Mouse (Mus musculus) liver, embryonic 14.5 days (tissue): ENCODE results near the gene Rcan1. TPM values are rescaled to one million over a fixed set of nuclear protein-coding genes. Genes with fewer than 3 reads are reported as not detected.

ENCODE experiments used
- ATAC-seq: fragments of 200-750 bp; cut with Nextera tagmentation; 2 replicates; pipeline ENCODE4 v1.8.0; 2017; ENCODE audit warnings: moderate number of reproducible peaks, mild to moderate bottlenecking, moderate library complexity; ENCODE audit not compliant: insufficient read depth
- DNase-seq, 3 experiments: peaks; one replicate each; pipeline ENCODE4 v3.0.0-alpha.2; 2012 to 2013; ENCODE audit warnings: low read depth in 3 of 3, low spot score in 3 of 3
- H3K27ac ChIP-seq: fragments of 300-500 bp; sonication (generic); 2 replicates; pipeline ENCODE4 v1.5.1; 2014; ENCODE audit warnings: moderate library complexity, mild to moderate bottlenecking, control low read depth, inconsistent platforms
- H3K27me3 ChIP-seq: fragments of 300-500 bp; sonication (generic); 2 replicates; pipeline ENCODE4 v1.6.1; 2014; ENCODE audit warnings: mild to moderate bottlenecking, low read length, moderate library complexity; ENCODE audit not compliant: control insufficient read depth, insufficient read depth
- H3K36me3 ChIP-seq: fragments of 300-500 bp; sonication (generic); replicated peaks from 2 replicates; pipeline ENCODE4 v1.6.1; 2014; ENCODE audit warnings: low read depth; ENCODE audit not compliant: control insufficient read depth, insufficient read depth
- H3K4me1 ChIP-seq, 2 experiments: fragments of 200-500 bp in 1 of 2; fragments of 300-500 bp in 1 of 2; sonication (generic) in 1 of 2; replicated peaks; 2 replicates each; pipeline ENCODE4 v1.6.1; 2012 to 2014; ENCODE audit warnings: antibody characterized with exemption in 1 of 2, inconsistent platforms in 1 of 2, low read length in 1 of 2; ENCODE audit not compliant: control insufficient read depth in 2 of 2, insufficient read depth in 2 of 2
- H3K4me2 ChIP-seq: fragments of 300-500 bp; sonication (generic); 2 replicates; pipeline ENCODE4 v1.6.1; 2014; ENCODE audit warnings: low read depth, mild to moderate bottlenecking, control low read depth, moderate library complexity
- H3K4me3 ChIP-seq, 2 experiments: fragments of 200-500 bp in 1 of 2; fragments of 300-500 bp in 1 of 2; sonication (generic) in 1 of 2; 2 replicates each; pipeline ENCODE4 v1.5.1; 2012 to 2014; ENCODE audit warnings: low read depth in 2 of 2, low read length in 2 of 2, mild to moderate bottlenecking in 2 of 2, control low read depth in 1 of 2, inconsistent platforms in 1 of 2, moderate library complexity in 1 of 2; ENCODE audit not compliant: insufficient read depth in 1 of 2
- H3K9ac ChIP-seq: fragments of 300-500 bp; sonication (generic); replicated peaks from 2 replicates; pipeline ENCODE4 v1.6.1; 2014; ENCODE audit warnings: mild to moderate bottlenecking, control low read depth, moderate library complexity
- H3K9me3 ChIP-seq: fragments of 300-500 bp; sonication (generic); 2 replicates; pipeline ENCODE4 v1.6.1; 2016; ENCODE audit warnings: low read length, mixed read lengths; ENCODE audit not compliant: control insufficient read depth
- CTCF ChIP-seq: IDR thresholded peaks from 2 replicates; pipeline ENCODE4 v1.5.1; 2016; ENCODE audit warnings: antibody characterized with exemption, low read depth, control low read depth
- EP300 ChIP-seq: IDR thresholded peaks from 2 replicates; pipeline ENCODE4 v1.6.1; 2016; ENCODE audit warnings: antibody characterized with exemption, low read depth
- WGBS: fragments of 180-500 bp; shearing (Covaris S2); extraction: QIAGEN DNeasy Blood & Tissue Kit; methylation state at CpG from one replicate; pipeline ENCODE4 v1.1.7; 2014; ENCODE audit not compliant: insufficient replicate concordance; 5-methylcytosine and 5-hydroxymethylcytosine counted together
- polyA plus RNA-seq, 2 experiments: library from polyadenylated mRNA; depleted of rRNA in 1 of 2; stranded (reverse) in 1 of 2; unstranded in 1 of 2; fragments of >200 nt; fragmentation: Nextera tagmentation in 1 of 2; extraction: Ambion mirVana in 1 of 2; gene quantifications; 2 replicates each; pipeline versions ENCODE4 v1.2.1 to v1.2.3; 2012 to 2014

Rcan1 gene
- polyA plus RNA-seq, 2 experiments: 6.2 to 8.7 TPM

GRCm38 (mm10) chr16:92399490-92400458, 70.9 kb downstream of the Rcan1 start:
- peak overlapping the region; percentile 38 to 44 for H3K4me3 ChIP-seq
- H3K36me3 ChIP-seq: no peaks in the 10 kb centered on the region
- 3% methylated on average over 37 of the region's 37 CpGs for WGBS
- no peaks in the 10 kb centered on the region for H3K9me3 ChIP-seq
- ATAC-seq (peak; percentile 63; the same call in 1 of the 2 replicates), DNase-seq (peak; percentile 20 to 38 (median 35))
- TF ChIP-seq EP300 (no peak), CTCF (no peak)
- H3K27me3 ChIP-seq: peaks cover 30% of the 10 kb centered on the region
- no peak overlapping the region for H3K27ac ChIP-seq
- peak overlapping the region; percentile 23; the same call in 1 of the 2 replicates for H3K9ac ChIP-seq
- H3K4me1 ChIP-seq: no peaks in the 10 kb centered on the region
- H3K4me2 ChIP-seq: peak overlapping the region; percentile 58

- WGBS: 76% methylated on average over 6 of the region's 6 CpGs
- TF ChIP-seq EP300 (no peak), CTCF (no peak)
- no peak overlapping the region for H3K9ac ChIP-seq
- H3K27ac ChIP-seq: no peak overlapping the region
- DNase-seq (no peak), ATAC-seq (no peak)
- no peaks in the 10 kb centered on the region for H3K36me3 ChIP-seq
- H3K4me2 ChIP-seq: no peak overlapping the region; the same call in 1 of the 2 replicates
- no peak overlapping the region for H3K4me3 ChIP-seq
- H3K27me3 ChIP-seq: peaks cover 30% of the 10 kb centered on the region
- H3K9me3 ChIP-seq: no peaks in the 10 kb centered on the region
- no peaks in the 10 kb centered on the region for H3K4me1 ChIP-seq
These were observed 72.0 kb downstream of the Rcan1 start for GRCm38 (mm10) chr16:92398574-92399118.

GRCm38 (mm10) chr16:92397745-92398573, 72.7 kb downstream of the Rcan1 start:
- DNase-seq (no peak), ATAC-seq (no peak)
- Histone ChIP-seq H3K4me3 (no peak overlapping the region), H3K36me3 (no peaks in the 10 kb centered on the region), H3K4me1 (no peaks in the 10 kb centered on the region), H3K27me3 (peaks cover 30% of the 10 kb centered on the region), H3K27ac (no peak overlapping the region), H3K4me2 (no peak overlapping the region), H3K9me3 (no peaks in the 10 kb centered on the region), H3K9ac (no peak overlapping the region)
- TF ChIP-seq CTCF (no peak), EP300 (no peak)
- WGBS: 54% methylated on average over 10 of the region's 10 CpGs

GRCm38 (mm10) chr16:92393732-92394131, 76.9 kb downstream of the Rcan1 start:
- Histone ChIP-seq H3K27me3 (0 out of 2 replicates have a peak, but pooled peaks cover 3% of the 10 kb centered on the region), H3K4me3 (no peak overlapping the region), H3K27ac (no peak overlapping the region), H3K4me2 (no peak overlapping the region), H3K9me3 (no peaks in the 10 kb centered on the region), H3K36me3 (no peaks in the 10 kb centered on the region), H3K4me1 (no peaks in the 10 kb centered on the region), H3K9ac (no peak overlapping the region)
- TF ChIP-seq CTCF (peak; percentile 44), EP300 (no peak)
- WGBS: 89% methylated on average over 3 of the region's 3 CpGs
- no peak for DNase-seq
- no peak for ATAC-seq
